Mouse (Mus musculus): ENCODE measurements around the gene Shisal2b. TPM values are rescaled to one million over a fixed set of nuclear protein-coding genes. Genes with fewer than 3 reads are reported as not detected.
A peak's percentile ranks its signal among the peaks of the same experiment; 100 is the strongest.
"Not testable (repeated sequence)": the region's sequence is repeated elsewhere in the genome, so short reads cannot be mapped to it uniquely, and the experiment has no call there.

Gene Shisal2b
- polyA plus RNA-seq (2016; fragmentation: Nextera tagmentation; extraction: Ambion mirVana), result not detected in 2 replicates

GRCm38 (mm10) chr13:104863127-104863979, at the start of gene Shisal2b:
Gene Shisal2b (minus strand): TSS chr13:104863893.
- no peak within 1 kb of the TSS for H3K27ac ChIP-seq
- 3% methylated on average over 38 of the region's 38 CpGs for WGBS
- peaks cover 35% of the 10 kb centered on the region for H3K27me3 ChIP-seq

GRCm38 (mm10) chr13:104911626-104912025, 47.9 kb upstream of the Shisal2b start:
- H3K9me3 ChIP-seq; H3K27ac ChIP-seq; H3K36me3 ChIP-seq (replicated peaks); H3K9ac ChIP-seq; H3K4me3 ChIP-seq (replicated peaks); H3K27me3 ChIP-seq; ATAC-seq (ENCODE audit: low FRiP score); H3K4me2 ChIP-seq: not testable (repeated sequence)
- 36% methylated on average over 5 of the region's 5 CpGs for WGBS
- peaks cover 19% of the 10 kb centered on the region for H3K4me1 ChIP-seq

More at GRCm38 (mm10) chr13:104863127-104863979, at the start of gene Shisal2b:
- H3K4me2 ChIP-seq, result peak within 1 kb of the TSS; percentile 86
- ATAC-seq (ENCODE audit: low FRiP score), result peak; percentile 90
- H3K4me3 ChIP-seq (replicated peaks), result peak within 1 kb of the TSS; percentile 49
- no peaks in the 10 kb centered on the region for H3K36me3 ChIP-seq (replicated peaks)
- H3K9me3 ChIP-seq, result no peaks in the 10 kb centered on the region
- H3K4me1 ChIP-seq, result peaks cover 7% of the 10 kb centered on the region; the same call in 1 of the 2 replicates
- H3K9ac ChIP-seq, result peak within 1 kb of the TSS; percentile 55

- H3K4me1 ChIP-seq, result peaks cover 19% of the 10 kb centered on the region
- H3K4me3 ChIP-seq (replicated peaks); H3K9ac ChIP-seq; H3K27me3 ChIP-seq; H3K9me3 ChIP-seq; H3K27ac ChIP-seq; ATAC-seq (ENCODE audit: low FRiP score); H3K4me2 ChIP-seq; H3K36me3 ChIP-seq (replicated peaks): not testable (repeated sequence)
- WGBS, result 91% methylated on average over 1 of the region's 1 CpGs
These were observed 47.3 kb upstream of the Shisal2b start for GRCm38 (mm10) chr13:104911006-104911405.

- Histone ChIP-seq H3K9me3 (no peaks in the 10 kb centered on the region), H3K27ac (no peak overlapping the region), H3K4me1 (peaks cover 8% of the 10 kb centered on the region), H3K4me2 (no peak overlapping the region), H3K27me3 (no peaks in the 10 kb centered on the region), H3K4me3 (replicated peaks) (no peak overlapping the region), H3K9ac (no peak overlapping the region), H3K36me3 (replicated peaks) (no peaks in the 10 kb centered on the region)
- 30% methylated on average over 7 of the region's 7 CpGs for WGBS
- no peak for ATAC-seq (ENCODE audit: low FRiP score)
These were observed 45.0 kb upstream of the Shisal2b start for GRCm38 (mm10) chr13:104908691-104909090.

- H3K4me3 ChIP-seq (replicated peaks), result no peak overlapping the region
- H3K27me3 ChIP-seq, result no peaks in the 10 kb centered on the region
- H3K9ac ChIP-seq, result no peak overlapping the region
- no peaks in the 10 kb centered on the region for H3K4me1 ChIP-seq
- no peak overlapping the region for H3K27ac ChIP-seq
- no peak overlapping the region for H3K4me2 ChIP-seq
- no peak for ATAC-seq (ENCODE audit: low FRiP score)
- WGBS, result 98% methylated on average over 1 of the region's 1 CpGs
- H3K36me3 ChIP-seq (replicated peaks), result no peaks in the 10 kb centered on the region
- no peaks in the 10 kb centered on the region for H3K9me3 ChIP-seq
These were observed 31.1 kb upstream of the Shisal2b start for GRCm38 (mm10) chr13:104894771-104895170.

GRCm38 (mm10) chr13:104892337-104892736, 28.6 kb upstream of the Shisal2b start:
- Histone ChIP-seq H3K4me3 (replicated peaks) (no peak overlapping the region), H3K27ac (no peak overlapping the region), H3K4me1 (no peaks in the 10 kb centered on the region), H3K4me2 (no peak overlapping the region), H3K9ac (no peak overlapping the region), H3K9me3 (no peaks in the 10 kb centered on the region), H3K36me3 (replicated peaks) (no peaks in the 10 kb centered on the region), H3K27me3 (no peaks in the 10 kb centered on the region)
- no peak for ATAC-seq (ENCODE audit: low FRiP score)
- WGBS, result 76% methylated on average over 4 of the region's 4 CpGs

GRCm38 (mm10) chr13:104886308-104887032, 22.8 kb upstream of the Shisal2b start:
- no peaks in the 10 kb centered on the region for H3K27me3 ChIP-seq
- H3K9ac ChIP-seq, result no peak overlapping the region
- peaks cover 6% of the 10 kb centered on the region; the same call in 1 of the 2 replicates for H3K4me1 ChIP-seq
- 73% methylated on average over 8 of the region's 8 CpGs for WGBS
- no peak for ATAC-seq (ENCODE audit: low FRiP score)
- H3K9me3 ChIP-seq, result no peaks in the 10 kb centered on the region
- no peaks in the 10 kb centered on the region for H3K36me3 ChIP-seq (replicated peaks)
- no peak overlapping the region for H3K27ac ChIP-seq
- H3K4me3 ChIP-seq (replicated peaks), result no peak overlapping the region
- H3K4me2 ChIP-seq, result no peak overlapping the region

- Histone ChIP-seq H3K4me3 (replicated peaks) (no peak overlapping the region), H3K4me2 (peak overlapping the region; percentile 17; the same call in 1 of the 2 replicates), H3K36me3 (replicated peaks) (no peaks in the 10 kb centered on the region), H3K27ac (no peak overlapping the region), H3K27me3 (no peaks in the 10 kb centered on the region), H3K9ac (no peak overlapping the region), H3K4me1 (peaks cover 6% of the 10 kb centered on the region; the same call in 1 of the 2 replicates), H3K9me3 (no peaks in the 10 kb centered on the region)
- ATAC-seq (ENCODE audit: low FRiP score), result peak; percentile 75; the same call in 1 of the 2 replicates
- 33% methylated on average over 10 of the region's 16 CpGs for WGBS
These were observed 20.0 kb upstream of the Shisal2b start for GRCm38 (mm10) chr13:104883566-104884249.

- 82% methylated on average over 4 of the region's 4 CpGs for WGBS
- Histone ChIP-seq H3K9ac (no peak overlapping the region), H3K36me3 (replicated peaks) (no peaks in the 10 kb centered on the region), H3K27me3 (no peaks in the 10 kb centered on the region), H3K4me1 (peaks cover 2% of the 10 kb centered on the region; the same call in 1 of the 2 replicates), H3K4me2 (no peak overlapping the region), H3K27ac (no peak overlapping the region), H3K9me3 (no peaks in the 10 kb centered on the region), H3K4me3 (replicated peaks) (no peak overlapping the region)
- no peak for ATAC-seq (ENCODE audit: low FRiP score)
These were observed 14.8 kb upstream of the Shisal2b start for GRCm38 (mm10) chr13:104878508-104878907.

GRCm38 (mm10) chr13:104869907-104870306, 6.2 kb upstream of the Shisal2b start:
- no peak overlapping the region for H3K4me2 ChIP-seq
- H3K27ac ChIP-seq, result no peak overlapping the region
- no peaks in the 10 kb centered on the region for H3K36me3 ChIP-seq (replicated peaks)
- no peak overlapping the region for H3K9ac ChIP-seq
- no peaks in the 10 kb centered on the region for H3K9me3 ChIP-seq
- H3K4me3 ChIP-seq (replicated peaks), result no peak overlapping the region
- peaks cover 4% of the 10 kb centered on the region for H3K27me3 ChIP-seq
- no peak for ATAC-seq (ENCODE audit: low FRiP score)
- 87% methylated on average over 2 of the region's 2 CpGs for WGBS
- H3K4me1 ChIP-seq, result no peaks in the 10 kb centered on the region

GRCm38 (mm10) chr13:104866726-104867125, 3.0 kb upstream of the Shisal2b start:
- ATAC-seq (ENCODE audit: low FRiP score), result no peak
- Histone ChIP-seq H3K9me3 (no peaks in the 10 kb centered on the region), H3K9ac (no peak overlapping the region), H3K4me2 (no peak overlapping the region), H3K4me1 (peaks cover 7% of the 10 kb centered on the region; the same call in 1 of the 2 replicates), H3K36me3 (replicated peaks) (no peaks in the 10 kb centered on the region), H3K27me3 (peaks cover 30% of the 10 kb centered on the region), H3K4me3 (replicated peaks) (no peak overlapping the region), H3K27ac (no peak overlapping the region)
- WGBS, result 88% methylated on average over 5 of the region's 5 CpGs

- Histone ChIP-seq H3K27ac (no peak overlapping the region), H3K4me2 (no peak overlapping the region)
- no peak for ATAC-seq (ENCODE audit: low FRiP score)
These were observed 10.0 kb downstream of the Shisal2b start for GRCm38 (mm10) chr13:104853645-104854044.

More at GRCm38 (mm10) chr13:104853645-104854044, 10.0 kb downstream of the Shisal2b start:
- no peaks in the 10 kb centered on the region for H3K4me1 ChIP-seq
- no peaks in the 10 kb centered on the region for H3K36me3 ChIP-seq (replicated peaks)
- no peaks in the 10 kb centered on the region for H3K27me3 ChIP-seq
- 88% methylated on average over 2 of the region's 2 CpGs for WGBS
- no peak overlapping the region for H3K9ac ChIP-seq
- no peak overlapping the region for H3K4me3 ChIP-seq (replicated peaks)
- H3K9me3 ChIP-seq, result no peaks in the 10 kb centered on the region
